Mouse (Mus musculus) E14TG2a.4 (cell line): ENCODE results near the gene Tbr1.

Experiments
- CTCF ChIP-seq: conservative IDR thresholded peaks from 2 replicates; pipeline ENCODE4 v1.5.1; 2014; ENCODE audit warnings: low read length
- NANOG ChIP-seq: IDR thresholded peaks from 2 replicates; pipeline ENCODE4 v1.6.1; 2014; ENCODE audit warnings: borderline replicate concordance, low read length, mixed read lengths
- POU5F1 ChIP-seq: IDR thresholded peaks from 2 replicates; pipeline ENCODE4 v1.6.1; 2014; ENCODE audit warnings: low read length, borderline replicate concordance

- TF ChIP-seq CTCF (no peak), POU5F1 (no peak), NANOG (no peak)
These were observed 38.1 kb upstream of the Tbr1 start for GRCm38 (mm10) chr2:61764470-61765105.
